Mouse (Mus musculus) ES-Bruce4 (cell line): ENCODE data around the gene Rnf187.

ENCODE experiments used
- CTCF ChIP-seq: IDR thresholded peaks from one replicate; pipeline ENCODE4 v1.8.1; 2011; ENCODE audit warnings: low read depth, low read length
- POLR2A ChIP-seq: IDR thresholded peaks from one replicate; pipeline ENCODE4 v1.8.1; 2011; ENCODE audit warnings: low read length; ENCODE audit not compliant: insufficient read depth

DNA sequence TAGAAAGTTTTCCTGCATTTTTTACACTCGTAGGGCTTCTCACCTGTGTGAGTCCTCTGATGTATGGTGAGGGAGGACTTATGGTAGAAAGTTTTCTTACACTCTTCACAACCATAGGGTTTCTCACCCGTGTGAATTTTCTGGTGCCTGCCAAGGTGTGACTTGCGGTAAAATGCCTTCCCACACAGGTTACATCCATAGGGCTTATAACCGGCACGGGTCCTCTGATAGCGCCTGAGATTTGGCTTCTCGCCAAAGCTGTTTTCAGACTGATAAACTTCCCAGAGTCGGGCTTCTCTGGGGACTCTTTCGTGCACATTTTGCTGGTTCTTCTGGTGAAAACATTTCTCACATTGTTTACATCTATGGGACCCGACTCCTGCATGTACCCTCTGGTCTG lies 48.2 kb downstream of the Rnf187 start:
- TF ChIP-seq CTCF (no peak), POLR2A (no peak)
